Mouse (Mus musculus) forebrain, embryonic 13.5 days (tissue): ENCODE measurements around the gene Casp4. TPM values are rescaled to one million over a fixed set of nuclear protein-coding genes. Genes with fewer than 3 reads are reported as not detected.

ENCODE experiments used
- ATAC-seq: fragments of 200-750 bp; cut with Nextera tagmentation; 2 replicates; pipeline ENCODE4 v1.8.0; 2017
- H3K27ac ChIP-seq: fragments of 300-500 bp; sonication (generic); 2 replicates; pipeline ENCODE4 v1.5.1; 2015; ENCODE audit warnings: inconsistent platforms, mild to moderate bottlenecking, moderate library complexity
- H3K27me3 ChIP-seq: fragments of 300-500 bp; sonication (generic); 2 replicates; pipeline ENCODE4 v1.6.1; 2015; ENCODE audit warnings: mild to moderate bottlenecking, inconsistent platforms
- H3K36me3 ChIP-seq: fragments of 300-500 bp; sonication (generic); 2 replicates; pipeline ENCODE4 v1.6.1; 2015; ENCODE audit warnings: mild to moderate bottlenecking, inconsistent platforms; ENCODE audit not compliant: poor library complexity, severe bottlenecking
- H3K4me1 ChIP-seq: fragments of 300-500 bp; sonication (generic); 2 replicates; pipeline ENCODE4 v1.6.1; 2015; ENCODE audit warnings: inconsistent platforms
- H3K4me2 ChIP-seq: fragments of 300-500 bp; sonication (generic); 2 replicates; pipeline ENCODE4 v1.6.1; 2015; ENCODE audit warnings: inconsistent platforms, mild to moderate bottlenecking, moderate library complexity
- H3K4me3 ChIP-seq: fragments of 300-500 bp; sonication (generic); 2 replicates; pipeline ENCODE4 v1.5.1; 2015; ENCODE audit warnings: mild to moderate bottlenecking, inconsistent platforms
- H3K9ac ChIP-seq: fragments of 300-500 bp; sonication (generic); 2 replicates; pipeline ENCODE4 v1.6.1; 2015; ENCODE audit warnings: mild to moderate bottlenecking, inconsistent platforms
- H3K9me3 ChIP-seq: fragments of 300-500 bp; sonication (generic); replicated peaks from 2 replicates; pipeline ENCODE4 v1.6.1; 2016; ENCODE audit warnings: inconsistent platforms
- WGBS: fragments of 180-500 bp; shearing (Covaris S2); methylation state at CpG from one replicate; pipeline ENCODE4 v1.1.7; 2015; 5-methylcytosine and 5-hydroxymethylcytosine counted together
- polyA plus RNA-seq: library from polyadenylated mRNA; unstranded; fragments of >200 nt; fragmentation: Nextera tagmentation; extraction: Ambion mirVana; gene quantifications from 2 replicates; pipeline ENCODE4 v1.2.1, GENCODE M21; 2015

Gene Casp4
- polyA plus RNA-seq = 0.45 TPM in 1 of 2 replicates, not detected in the other

DNA sequence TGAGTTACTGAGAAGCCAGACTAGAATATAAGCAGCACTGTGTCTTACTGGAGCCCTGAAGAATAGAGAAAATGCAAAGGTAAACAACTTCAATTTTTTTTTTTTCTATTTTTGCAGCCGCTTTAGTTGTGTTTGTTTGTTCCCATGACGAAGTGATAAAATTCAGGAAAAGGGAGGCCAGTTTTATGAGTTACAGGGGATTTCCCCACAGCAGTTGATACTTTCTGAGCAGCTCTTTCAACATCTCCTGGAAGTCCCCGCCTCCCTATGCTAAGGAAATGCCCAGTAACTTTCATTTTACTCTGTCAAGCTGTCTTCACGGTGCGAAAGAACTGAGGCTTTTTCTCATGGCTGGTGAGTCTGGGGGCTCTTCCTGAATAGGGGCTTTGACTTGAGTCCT, at the start of gene Casp4:
TSS of gene Casp4 (plus strand) at position 268 of the 400 bp plus-strand sequence.
- Histone ChIP-seq H3K4me3 (no peak within 1 kb of the TSS), H3K27me3 (no peaks in the 10 kb centered on the region), H3K4me1 (no peaks in the 10 kb centered on the region), H3K27ac (no peak within 1 kb of the TSS), H3K9ac (no peak within 1 kb of the TSS), H3K9me3 (no peaks in the 10 kb centered on the region), H3K4me2 (no peak within 1 kb of the TSS), H3K36me3 (no peaks in the 10 kb centered on the region)
- 86% methylated on average over 5 of the region's 5 CpGs for WGBS
- ATAC-seq = no peak

DNA sequence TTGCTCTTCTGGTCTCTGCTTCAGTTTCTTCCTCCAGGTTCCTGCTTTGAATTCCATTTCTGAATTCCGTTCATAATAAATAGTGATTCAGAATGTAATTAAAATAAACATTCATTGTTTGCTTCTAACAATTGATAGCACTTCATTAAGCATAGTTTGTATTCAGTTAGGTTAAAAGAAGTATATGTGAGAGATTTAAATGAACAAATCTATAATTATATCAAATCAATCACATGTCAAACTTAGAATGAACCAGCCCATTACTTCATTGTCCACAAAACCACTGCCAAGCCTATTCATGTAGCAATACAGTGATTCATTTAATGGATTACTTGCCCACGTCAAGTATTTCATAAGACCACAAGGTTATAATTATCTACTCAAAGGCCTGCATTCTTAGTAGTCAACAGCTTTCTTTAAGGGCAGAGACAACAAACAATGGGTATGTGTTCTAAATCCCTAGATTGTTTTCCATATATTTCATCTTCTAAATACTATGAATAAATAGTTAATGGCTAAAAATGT, 44.6 kb upstream of the Casp4 start:
- H3K4me2 ChIP-seq = no peak overlapping the region
- no peaks in the 10 kb centered on the region for H3K4me1 ChIP-seq
- H3K4me3 ChIP-seq = no peak overlapping the region
- H3K27me3 ChIP-seq = no peaks in the 10 kb centered on the region
- no peak overlapping the region for H3K27ac ChIP-seq
- no peaks in the 10 kb centered on the region for H3K9me3 ChIP-seq
- ATAC-seq = no peak
- no peaks in the 10 kb centered on the region for H3K36me3 ChIP-seq
- H3K9ac ChIP-seq = no peak overlapping the region
- WGBS = 41% methylated on average over 2 of the region's 2 CpGs

DNA sequence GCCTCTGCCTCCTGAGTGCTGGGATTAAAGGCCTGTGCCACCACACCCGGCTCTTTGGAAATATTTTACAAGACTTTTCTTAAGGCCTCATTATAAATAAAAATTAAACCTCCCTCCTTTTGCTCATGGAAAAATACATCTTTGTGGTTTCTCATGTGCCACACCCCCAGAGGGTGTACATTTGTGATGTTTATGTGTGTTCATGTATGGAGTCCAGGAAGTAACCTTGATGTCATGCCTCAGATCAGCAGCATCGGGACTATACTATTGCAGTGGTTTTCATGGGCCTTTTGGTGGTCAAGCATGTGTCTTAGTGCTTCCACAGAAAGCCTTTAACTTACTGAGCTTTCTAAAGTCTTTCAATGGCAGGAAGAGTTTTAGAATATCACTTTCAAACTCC, 38.4 kb upstream of the Casp4 start:
- Histone ChIP-seq H3K36me3 (no peaks in the 10 kb centered on the region), H3K27me3 (no peaks in the 10 kb centered on the region), H3K4me2 (no peak overlapping the region), H3K4me3 (no peak overlapping the region), H3K9ac (no peak overlapping the region), H3K4me1 (no peaks in the 10 kb centered on the region), H3K9me3 (no peaks in the 10 kb centered on the region), H3K27ac (no peak overlapping the region)
- ATAC-seq = no peak
- WGBS = 92% methylated on average over 2 of the region's 2 CpGs

DNA sequence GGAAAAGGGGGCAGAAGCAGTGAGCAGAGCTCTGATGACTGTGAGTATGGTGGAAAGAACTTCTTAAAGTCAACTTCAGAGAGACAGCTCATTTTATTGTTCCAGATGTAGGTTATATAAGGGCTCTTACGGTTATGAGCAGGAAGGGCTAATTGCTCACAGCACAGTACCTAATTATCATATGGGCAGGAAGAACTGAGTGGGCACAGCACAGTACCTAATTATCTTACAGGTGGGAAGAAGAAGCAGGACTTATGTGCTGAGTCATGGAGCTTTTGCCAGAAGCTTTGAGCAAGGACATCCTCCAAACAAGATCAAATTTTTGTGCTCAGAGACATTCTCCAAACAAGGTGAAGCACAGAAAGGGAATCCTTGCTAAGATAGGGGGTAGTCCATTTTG, 37.7 kb upstream of the Casp4 start:
- no peak for ATAC-seq
- no peaks in the 10 kb centered on the region for H3K27me3 ChIP-seq
- H3K9me3 ChIP-seq = no peaks in the 10 kb centered on the region
- H3K4me2 ChIP-seq = no peak overlapping the region
- H3K9ac ChIP-seq = no peak overlapping the region
- H3K4me3 ChIP-seq = no peak overlapping the region
- no peak overlapping the region for H3K27ac ChIP-seq
- H3K4me1 ChIP-seq = no peaks in the 10 kb centered on the region
- 78% methylated on average over 1 of the region's 1 CpGs for WGBS
- no peaks in the 10 kb centered on the region for H3K36me3 ChIP-seq

DNA sequence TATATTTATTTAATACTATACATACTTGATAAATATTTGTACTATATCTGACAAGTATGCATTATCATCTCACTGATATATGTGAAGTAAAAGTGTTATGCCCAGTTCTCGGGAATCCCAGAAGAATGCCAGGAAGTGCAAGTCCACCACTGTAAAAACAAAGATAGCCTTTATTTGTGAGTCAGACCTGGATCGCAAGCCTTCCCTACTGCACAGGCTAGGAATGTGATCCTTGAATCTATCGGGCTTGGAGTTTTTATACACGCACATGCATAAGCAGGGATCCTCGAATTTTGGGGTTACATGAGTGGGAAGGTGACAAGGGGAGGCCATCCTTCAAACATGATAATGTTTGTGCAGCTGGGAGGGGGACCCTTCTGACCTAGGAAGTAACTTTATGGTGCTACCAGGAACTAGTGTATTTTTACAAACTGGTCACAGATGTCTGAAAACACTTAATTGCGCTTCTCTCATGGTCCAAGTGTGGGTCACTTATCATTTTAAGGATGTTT, 37.2 kb upstream of the Casp4 start:
- WGBS = 92% methylated on average over 6 of the region's 6 CpGs
- no peaks in the 10 kb centered on the region for H3K27me3 ChIP-seq
- no peaks in the 10 kb centered on the region for H3K9me3 ChIP-seq
- ATAC-seq = no peak
- no peak overlapping the region for H3K4me2 ChIP-seq
- H3K27ac ChIP-seq = no peak overlapping the region
- H3K4me3 ChIP-seq = no peak overlapping the region
- H3K36me3 ChIP-seq = no peaks in the 10 kb centered on the region
- no peak overlapping the region for H3K9ac ChIP-seq
- no peaks in the 10 kb centered on the region for H3K4me1 ChIP-seq

DNA sequence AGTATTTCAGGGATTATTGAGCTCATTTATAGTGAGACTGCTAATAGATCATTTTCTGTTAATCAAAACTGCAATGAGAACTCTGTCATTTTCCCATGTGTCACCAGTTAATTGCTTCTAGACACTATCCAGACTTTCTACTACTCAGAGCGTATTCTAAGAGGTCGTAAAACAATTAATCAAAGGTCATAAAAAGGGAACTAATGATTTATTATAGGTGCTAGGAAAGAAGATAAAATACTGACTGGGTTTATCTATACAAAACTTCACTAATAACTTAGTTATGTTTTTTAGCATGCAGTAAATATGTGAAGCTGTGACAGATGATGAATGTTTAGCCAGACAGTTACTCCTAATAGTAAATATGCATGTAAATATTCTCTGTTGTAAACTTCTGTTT, 22.6 kb upstream of the Casp4 start:
- no peaks in the 10 kb centered on the region for H3K9me3 ChIP-seq
- no peak overlapping the region for H3K4me3 ChIP-seq
- no peaks in the 10 kb centered on the region for H3K27me3 ChIP-seq
- H3K4me2 ChIP-seq = no peak overlapping the region
- H3K27ac ChIP-seq = no peak overlapping the region
- WGBS = 91% methylated on average over 2 of the region's 2 CpGs
- ATAC-seq = no peak
- no peaks in the 10 kb centered on the region for H3K4me1 ChIP-seq
- no peaks in the 10 kb centered on the region for H3K36me3 ChIP-seq
- H3K9ac ChIP-seq = no peak overlapping the region

DNA sequence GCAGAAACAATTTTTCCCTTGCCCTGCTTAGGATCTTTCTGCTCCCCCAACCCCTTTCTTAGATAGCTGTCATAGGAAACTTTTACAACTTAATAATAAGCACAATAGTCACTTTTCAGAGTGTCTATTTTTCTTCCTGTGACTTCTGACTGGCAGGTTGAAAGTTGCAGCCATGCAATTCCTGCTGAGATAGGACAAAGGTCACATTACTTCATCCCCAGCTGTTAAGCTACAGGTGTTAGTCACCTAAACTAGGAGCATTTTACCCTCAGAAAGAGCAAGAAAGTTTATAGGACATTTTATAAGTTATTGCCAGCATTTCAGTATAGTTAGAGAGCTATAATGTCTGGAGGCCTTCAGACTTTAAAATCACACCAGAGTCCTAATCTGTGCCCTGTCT, 22.0 kb upstream of the Casp4 start:
- ATAC-seq = no peak
- H3K27me3 ChIP-seq = no peaks in the 10 kb centered on the region
- H3K4me3 ChIP-seq = no peak overlapping the region
- H3K36me3 ChIP-seq = no peaks in the 10 kb centered on the region
- no peaks in the 10 kb centered on the region for H3K9me3 ChIP-seq
- H3K4me2 ChIP-seq = no peak overlapping the region
- no peak overlapping the region for H3K9ac ChIP-seq
- no peak overlapping the region for H3K27ac ChIP-seq
- no peaks in the 10 kb centered on the region for H3K4me1 ChIP-seq

DNA sequence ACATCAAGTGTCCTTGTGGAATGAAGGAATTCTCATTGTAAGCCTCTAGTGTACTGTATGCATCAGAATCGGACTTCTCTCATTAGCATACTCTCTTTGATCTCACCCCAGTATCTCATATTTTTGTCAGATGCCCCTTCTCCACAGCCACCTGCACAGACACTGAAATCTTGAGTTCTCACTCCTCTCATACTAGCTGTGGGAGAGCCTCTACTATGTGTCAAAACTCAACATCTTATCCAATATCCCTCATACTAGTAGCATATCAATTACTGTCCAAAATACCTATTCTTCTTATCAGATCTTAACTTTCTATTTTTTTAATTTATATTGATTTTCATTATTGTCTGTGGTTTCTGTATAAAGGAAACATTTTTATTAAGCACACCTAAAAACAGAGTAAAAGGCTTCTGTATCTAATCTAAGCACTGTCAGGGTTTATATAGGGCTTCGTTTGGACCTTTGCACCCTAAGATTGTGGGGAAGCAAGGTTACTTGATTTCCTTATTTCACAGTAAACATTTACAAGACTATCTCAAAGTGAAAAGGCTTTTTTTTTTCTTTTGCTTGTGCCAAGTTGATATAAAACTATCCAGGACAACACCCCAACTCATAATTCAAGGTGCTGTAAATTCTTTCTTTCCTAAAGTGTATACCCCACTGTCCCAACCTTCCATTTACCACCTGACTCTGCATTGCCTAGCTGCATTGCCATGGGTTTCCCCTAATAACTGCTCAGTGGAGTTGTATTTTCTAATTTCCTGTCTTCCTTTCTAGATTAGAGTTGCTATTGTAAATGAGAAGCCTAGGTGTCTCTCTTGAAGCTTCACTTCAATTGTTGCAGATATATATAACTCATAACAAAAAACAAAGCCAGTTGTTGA, 12.0 kb upstream of the Casp4 start:
- Histone ChIP-seq H3K36me3 (no peaks in the 10 kb centered on the region), H3K9me3 (no peaks in the 10 kb centered on the region), H3K27ac (no peak overlapping the region), H3K4me3 (no peak overlapping the region), H3K9ac (no peak overlapping the region), H3K4me2 (no peak overlapping the region), H3K27me3 (no peaks in the 10 kb centered on the region), H3K4me1 (no peaks in the 10 kb centered on the region)
- 85% methylated on average over 2 of the region's 2 CpGs for WGBS
- no peak for ATAC-seq

DNA sequence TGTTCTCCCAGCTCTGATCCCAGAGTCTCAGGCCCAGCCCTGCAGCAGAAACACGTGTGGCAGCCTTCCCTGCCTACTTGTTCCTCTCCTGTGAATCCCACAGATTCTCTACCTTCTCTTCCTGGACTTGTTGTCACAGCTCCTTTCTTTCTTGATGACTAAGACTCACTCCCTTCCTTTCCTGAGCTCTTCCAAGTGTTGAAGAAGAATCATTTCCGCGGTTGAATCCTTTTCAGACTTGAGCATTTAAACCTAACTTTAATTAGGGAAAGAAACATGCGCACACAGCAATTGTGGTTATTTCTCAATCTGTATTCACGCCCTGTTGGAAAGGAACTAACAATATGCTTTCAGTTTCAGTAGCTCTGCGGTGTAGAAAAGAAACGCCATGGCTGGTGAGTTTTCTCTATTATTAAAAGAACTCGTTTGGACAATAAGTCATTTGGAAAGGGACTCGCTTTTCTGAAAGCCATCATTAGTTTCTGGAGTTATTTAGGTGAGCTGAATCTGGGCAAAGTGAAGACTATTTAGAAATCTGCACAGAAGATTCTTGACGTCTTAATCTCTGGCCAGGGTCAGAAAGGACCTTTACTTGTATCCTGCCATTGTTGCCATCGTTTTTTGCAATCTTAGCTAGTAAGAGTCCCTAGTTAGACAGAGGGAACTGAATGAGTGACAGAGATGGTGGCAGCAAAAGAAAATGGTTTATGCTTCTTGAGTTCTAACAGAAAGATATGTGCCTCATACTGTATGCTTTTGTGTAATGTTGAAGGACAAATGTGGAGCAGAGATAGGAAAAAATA, 10.1 kb upstream of the Casp4 start, which contains the start of gene Casp1:
TSS of gene Casp1 (plus strand) at position 189 of the 803 bp plus-strand sequence.
- no peak for ATAC-seq
- 36% methylated on average over 11 of the region's 11 CpGs for WGBS
- Histone ChIP-seq H3K4me3 (no peak within 1 kb of the TSS), H3K9ac (no peak within 1 kb of the TSS), H3K27ac (no peak within 1 kb of the TSS), H3K9me3 (no peaks in the 10 kb centered on the region), H3K27me3 (no peaks in the 10 kb centered on the region), H3K36me3 (no peaks in the 10 kb centered on the region), H3K4me1 (no peaks in the 10 kb centered on the region), H3K4me2 (no peak within 1 kb of the TSS)

DNA sequence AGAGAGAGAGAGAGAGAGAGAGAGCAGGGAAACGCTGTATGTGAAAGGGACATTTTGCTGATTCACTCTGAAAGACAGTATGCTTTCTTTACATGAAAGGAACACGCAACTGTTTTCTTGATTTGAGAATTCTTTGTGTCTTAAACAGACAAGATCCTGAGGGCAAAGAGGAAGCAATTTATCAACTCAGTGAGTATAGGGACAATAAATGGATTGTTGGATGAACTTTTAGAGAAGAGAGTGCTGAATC, 9.6 kb upstream of the Casp4 start:
- Histone ChIP-seq H3K9me3 (no peaks in the 10 kb centered on the region), H3K27ac (no peak overlapping the region), H3K4me2 (no peak overlapping the region), H3K27me3 (no peaks in the 10 kb centered on the region), H3K36me3 (no peaks in the 10 kb centered on the region), H3K4me1 (no peaks in the 10 kb centered on the region), H3K4me3 (no peak overlapping the region), H3K9ac (no peak overlapping the region)
- ATAC-seq = no peak
- 75% methylated on average over 2 of the region's 2 CpGs for WGBS

DNA sequence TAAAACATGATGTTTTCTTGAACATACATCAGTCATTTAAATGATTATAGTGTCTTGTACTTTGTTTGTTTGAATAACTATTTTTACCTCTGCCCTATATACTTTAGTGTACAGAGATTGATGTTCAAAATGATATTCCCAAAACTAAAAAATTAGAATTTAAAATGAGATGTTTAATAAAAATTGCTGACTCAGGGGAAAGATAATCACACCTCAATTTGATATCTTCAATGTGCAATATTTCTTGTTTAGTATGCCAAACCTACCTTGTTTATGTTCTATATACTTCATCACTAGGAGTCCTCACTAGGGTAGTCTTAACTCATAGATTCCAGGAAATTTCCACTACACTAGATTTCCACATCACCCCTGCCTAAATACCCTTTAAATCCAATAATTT, 1.5 kb downstream of the Casp4 start:
- no peaks in the 10 kb centered on the region for H3K27me3 ChIP-seq
- no peak overlapping the region for H3K4me3 ChIP-seq
- ATAC-seq = no peak
- H3K9me3 ChIP-seq = no peaks in the 10 kb centered on the region
- H3K4me1 ChIP-seq = no peaks in the 10 kb centered on the region
- H3K27ac ChIP-seq = no peak overlapping the region
- no peak overlapping the region for H3K9ac ChIP-seq
- H3K36me3 ChIP-seq = no peaks in the 10 kb centered on the region
- H3K4me2 ChIP-seq = no peak overlapping the region

DNA sequence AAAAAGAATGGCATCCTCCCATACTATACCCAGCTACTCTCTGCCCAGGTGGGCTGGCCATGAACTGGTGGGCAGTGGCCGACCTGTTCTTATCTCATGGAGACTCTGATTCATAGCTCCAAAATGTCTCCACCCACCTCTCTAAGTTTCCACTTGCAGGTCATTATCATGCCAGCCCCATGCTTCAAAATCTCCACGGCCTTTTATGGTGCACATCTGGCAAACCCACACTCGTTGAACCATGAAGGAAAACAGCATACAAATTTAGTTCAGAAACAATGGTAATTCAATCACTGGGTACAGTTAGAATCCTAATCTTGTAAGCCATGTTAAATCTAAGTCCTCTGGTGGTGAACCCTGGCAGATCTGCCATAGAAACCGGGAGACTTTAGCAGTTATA, 2.8 kb downstream of the Casp4 start:
- no peaks in the 10 kb centered on the region for H3K4me1 ChIP-seq
- H3K9ac ChIP-seq = no peak overlapping the region
- no peaks in the 10 kb centered on the region for H3K9me3 ChIP-seq
- no peaks in the 10 kb centered on the region for H3K36me3 ChIP-seq
- no peaks in the 10 kb centered on the region for H3K27me3 ChIP-seq
- no peak overlapping the region for H3K4me2 ChIP-seq
- ATAC-seq = no peak
- H3K27ac ChIP-seq = no peak overlapping the region
- WGBS = 72% methylated on average over 4 of the region's 4 CpGs
- H3K4me3 ChIP-seq = no peak overlapping the region
